Mouse (Mus musculus) spleen, adult 10 weeks (tissue): ENCODE measurements around the gene Srsf9. TPM values are rescaled to one million over a fixed set of nuclear protein-coding genes. Genes with fewer than 3 reads are reported as not detected.

Experiments used
- polyA plus RNA-seq: library from polyadenylated mRNA; stranded (reverse); fragments of 350-450 nt; fragmentation: Illumina TruSeq; extraction: RNeasy Lipid Tissue Mini Kit (QIAGEN cat#74804); gene quantifications from one replicate; pipeline ENCODE4 v1.2.3, GENCODE M21; 2015; ENCODE audit warnings: low replicate concordance; ENCODE audit not compliant: insufficient read depth

Srsf9 gene
- polyA plus RNA-seq, result 58.6 TPM

DNA sequence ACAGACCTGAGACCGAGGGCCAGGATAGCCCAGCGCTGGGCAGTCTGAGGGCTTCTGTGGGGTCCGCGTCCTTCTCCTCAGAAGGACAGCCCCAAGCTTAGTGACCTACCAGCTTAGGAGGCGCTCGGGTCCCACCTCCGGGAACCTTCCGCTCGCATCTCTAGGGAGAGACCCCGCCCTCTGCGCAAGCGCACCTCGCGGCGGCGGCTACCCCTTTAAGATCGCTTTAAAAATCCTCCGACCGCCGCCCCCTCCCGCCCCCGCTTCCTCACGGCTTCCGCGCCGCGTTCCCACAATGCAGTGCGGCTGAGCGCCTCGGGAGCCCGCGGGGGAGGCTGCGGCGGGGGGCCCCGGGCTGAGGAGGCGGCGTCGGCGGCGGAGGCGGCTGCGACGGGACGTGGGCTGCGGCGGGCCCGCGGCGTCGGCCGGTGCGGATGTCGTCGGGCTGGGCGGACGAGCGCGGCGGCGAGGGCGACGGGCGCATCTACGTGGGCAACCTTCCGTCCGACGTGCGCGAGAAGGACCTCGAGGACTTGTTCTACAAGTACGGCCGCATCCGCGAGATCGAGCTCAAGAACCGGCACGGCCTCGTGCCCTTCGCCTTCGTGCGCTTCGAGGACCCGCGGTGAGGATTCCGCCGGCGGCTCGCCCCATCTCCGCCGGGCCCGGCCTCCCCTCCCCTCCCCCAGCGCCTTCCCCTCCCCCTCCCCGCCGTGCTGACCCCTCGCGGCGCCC lies at the start of gene Srsf9:
Srsf9 (plus strand) TSS at position 303 of the 735 bp plus-strand sequence.

GRCm38 (mm10) chr5:115279226-115280049 lies 47.5 kb upstream of the Srsf9 start, which contains the start of gene Coq5:
Coq5 (plus strand) TSS chr5:115279666.

GRCm38 (mm10) chr5:115300792-115301614 lies 26.0 kb upstream of the Srsf9 start, which contains the start of gene Dynll1:
Dynll1 (minus strand) TSS chr5:115300999.

GRCm38 (mm10) chr5:115340577-115341313 lies 13.8 kb downstream of the Srsf9 start, which contains the start of the genes Gatc and Triap1:
Gatc (minus strand) TSS chr5:115341178.
Triap1 (plus strand) TSS chr5:115341225.

GRCm38 (mm10) chr5:115348546-115349224 lies 21.7 kb downstream of the Srsf9 start, which contains the start of gene Cox6a1:
Cox6a1 (minus strand) TSS chr5:115348981.

Other genes with a start within 250 kb of the Srsf9 start
- gene Gm10401, start 228.9 kb upstream of the Srsf9 start, polyA plus RNA-seq, result not detected
- 5.3 TPM for gene Acads, start 207.8 kb upstream of the Srsf9 start, polyA plus RNA-seq
- 26.3 TPM for gene Unc119b, start 192.2 kb upstream of the Srsf9 start, polyA plus RNA-seq
- gene Mlec, start 169.0 kb upstream of the Srsf9 start, polyA plus RNA-seq, result 86.7 TPM
- 2.0 TPM for gene Cabp1, start 132.8 kb upstream of the Srsf9 start, polyA plus RNA-seq
- 72.3 TPM for gene Pop5, start 91.3 kb upstream of the Srsf9 start, polyA plus RNA-seq
- 126 TPM for gene Rnf10, start 54.3 kb upstream of the Srsf9 start, polyA plus RNA-seq
- 24.9 TPM for gene Coq5, start 47.5 kb upstream of the Srsf9 start, polyA plus RNA-seq
- gene Dynll1, start 26.2 kb upstream of the Srsf9 start, polyA plus RNA-seq, result 507 TPM
- gene Gatc, start 14.0 kb downstream of the Srsf9 start, polyA plus RNA-seq, result 19.0 TPM
- 35.2 TPM for gene Triap1, start 14.0 kb downstream of the Srsf9 start, polyA plus RNA-seq
- 153 TPM for gene Cox6a1, start 21.8 kb downstream of the Srsf9 start, polyA plus RNA-seq
- gene Msi1, start 102.4 kb downstream of the Srsf9 start, polyA plus RNA-seq, result 0.22 TPM
- gene Pla2g1b, start 139.1 kb downstream of the Srsf9 start, polyA plus RNA-seq, result 0.55 TPM
- 17.1 TPM for gene Sirt4, start 157.5 kb downstream of the Srsf9 start, polyA plus RNA-seq
- 42.2 TPM for gene Pxn, start 179.5 kb downstream of the Srsf9 start, polyA plus RNA-seq
- 925 TPM for gene Rplp0, start 232.3 kb downstream of the Srsf9 start, polyA plus RNA-seq
- gene Gcn1l1, start 238.1 kb downstream of the Srsf9 start, polyA plus RNA-seq, result 13.0 TPM